Mouse (Mus musculus) yolk sac, embryonic 10.5 days (tissue): ENCODE results near the gene Ankar.

Experiments
- DNase-seq: peaks from one replicate; pipeline ENCODE4 v3.0.0-alpha.2; 2017; ENCODE audit warnings: low spot score

Gene Ankar

DNA sequence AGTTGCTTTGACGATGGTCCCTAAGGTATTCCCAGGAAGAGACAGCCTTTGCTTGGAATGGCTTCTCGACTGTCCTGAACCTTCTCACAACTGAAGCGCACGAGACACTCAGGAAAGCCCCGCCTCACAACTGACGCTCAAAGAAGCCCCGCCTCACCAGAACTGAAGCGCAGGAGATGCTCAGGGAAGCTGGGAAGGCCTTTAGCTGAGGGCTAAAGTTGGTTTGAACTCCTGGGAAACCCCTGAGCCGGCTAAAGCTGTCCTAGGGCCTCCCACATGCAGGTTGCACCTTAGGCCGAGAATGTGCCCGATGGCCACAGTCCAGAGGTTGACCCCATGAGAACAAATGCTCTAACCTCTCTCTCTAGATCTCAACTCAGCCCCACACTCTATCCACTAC, at the start of gene Ankar:
TSS of gene Ankar (minus strand) at position 101 of the 400 bp plus-strand sequence.
- no peak for DNase-seq

DNA sequence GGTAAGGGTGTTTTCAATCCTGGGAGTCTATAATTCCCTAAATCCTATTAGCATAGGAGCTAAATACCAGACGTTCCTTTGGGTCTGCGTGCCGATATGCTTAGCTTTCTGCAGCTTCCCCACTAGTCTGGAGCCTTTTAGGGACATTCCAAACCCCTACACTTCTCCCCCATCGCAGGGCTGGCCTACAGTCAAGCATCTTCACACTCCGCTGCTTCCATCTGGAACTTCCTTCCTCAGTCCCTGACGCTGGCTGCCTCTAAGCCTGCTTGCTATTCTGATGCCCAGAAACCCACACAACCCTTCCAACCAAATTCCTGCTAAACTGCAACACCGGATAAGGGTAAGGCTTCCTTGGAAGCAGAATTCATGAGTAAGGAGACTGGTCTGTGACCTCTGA, 46.0 kb upstream of the Ankar start:
- no peak for DNase-seq

DNA sequence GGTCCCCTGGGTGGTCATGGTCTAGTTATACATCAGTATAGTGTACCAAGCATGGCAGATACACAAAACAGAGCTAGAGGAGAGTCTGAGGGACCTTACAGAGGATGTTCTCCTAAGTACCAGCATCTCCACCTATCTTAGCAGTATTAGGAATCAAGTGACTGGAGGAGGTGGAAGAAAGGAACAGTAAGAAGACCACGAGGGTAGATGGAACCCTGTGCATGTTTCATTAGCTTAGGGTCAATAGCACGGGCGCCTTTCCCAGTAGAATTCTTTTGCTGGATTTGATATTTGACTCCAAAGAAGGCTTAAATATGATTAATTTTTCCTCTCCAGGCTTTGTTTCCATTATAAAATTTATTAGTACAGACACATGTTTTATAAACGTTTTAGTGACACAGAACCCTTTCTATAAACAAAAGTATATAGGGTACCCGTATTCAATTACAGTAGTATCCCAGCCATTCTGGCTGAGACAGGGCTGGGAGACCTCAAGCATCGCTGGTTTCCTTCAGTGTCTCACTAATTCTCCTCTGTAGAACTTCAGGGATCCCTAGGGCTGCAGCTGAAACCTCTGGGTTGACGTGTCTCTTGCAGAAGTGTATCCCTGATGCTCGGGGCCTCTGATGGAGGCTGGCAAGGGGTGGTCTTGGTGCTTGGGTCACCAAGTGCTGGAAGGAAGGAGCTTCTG, 44.6 kb upstream of the Ankar start:
- no peak for DNase-seq

DNA sequence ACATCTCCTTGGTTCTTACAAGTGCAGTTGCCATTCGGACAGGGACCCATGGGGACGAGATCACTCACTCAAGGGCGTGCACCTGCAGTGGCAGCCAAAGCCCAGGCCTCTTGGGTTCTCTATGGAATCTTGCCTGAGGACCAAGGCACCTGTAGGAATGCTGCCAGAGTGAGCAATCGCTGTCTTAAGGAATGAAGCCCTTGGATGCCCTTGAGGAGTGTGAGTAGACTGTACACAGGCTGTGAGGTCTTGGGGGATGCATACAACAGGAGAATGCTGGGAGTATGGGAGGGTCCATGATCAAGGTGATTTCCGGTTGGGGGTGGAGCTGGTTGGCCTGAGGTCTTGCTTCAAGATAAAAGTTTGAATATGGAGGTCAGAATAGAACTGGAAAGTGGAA, 41.0 kb upstream of the Ankar start:
- DNase-seq, result no peak

DNA sequence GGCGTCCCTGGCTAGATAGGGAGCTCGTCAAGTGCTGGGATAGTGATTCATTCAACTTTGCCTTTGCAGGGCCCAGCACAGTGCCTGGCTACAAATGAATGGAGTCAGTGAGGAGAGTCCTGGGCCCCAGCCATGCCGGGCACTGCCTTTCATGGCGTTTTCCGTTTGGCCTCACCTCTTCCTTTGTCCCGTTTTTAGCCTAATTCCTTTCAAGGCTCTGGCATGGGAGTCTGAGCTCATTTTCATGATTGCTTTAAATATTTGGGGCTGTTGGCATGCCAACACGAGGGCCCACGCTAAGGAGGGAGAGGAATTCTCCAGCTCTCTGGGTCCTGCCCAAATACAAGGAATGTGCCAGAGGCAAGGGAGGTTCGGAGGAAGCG, 39.3 kb upstream of the Ankar start:
- DNase-seq, result no peak

DNA sequence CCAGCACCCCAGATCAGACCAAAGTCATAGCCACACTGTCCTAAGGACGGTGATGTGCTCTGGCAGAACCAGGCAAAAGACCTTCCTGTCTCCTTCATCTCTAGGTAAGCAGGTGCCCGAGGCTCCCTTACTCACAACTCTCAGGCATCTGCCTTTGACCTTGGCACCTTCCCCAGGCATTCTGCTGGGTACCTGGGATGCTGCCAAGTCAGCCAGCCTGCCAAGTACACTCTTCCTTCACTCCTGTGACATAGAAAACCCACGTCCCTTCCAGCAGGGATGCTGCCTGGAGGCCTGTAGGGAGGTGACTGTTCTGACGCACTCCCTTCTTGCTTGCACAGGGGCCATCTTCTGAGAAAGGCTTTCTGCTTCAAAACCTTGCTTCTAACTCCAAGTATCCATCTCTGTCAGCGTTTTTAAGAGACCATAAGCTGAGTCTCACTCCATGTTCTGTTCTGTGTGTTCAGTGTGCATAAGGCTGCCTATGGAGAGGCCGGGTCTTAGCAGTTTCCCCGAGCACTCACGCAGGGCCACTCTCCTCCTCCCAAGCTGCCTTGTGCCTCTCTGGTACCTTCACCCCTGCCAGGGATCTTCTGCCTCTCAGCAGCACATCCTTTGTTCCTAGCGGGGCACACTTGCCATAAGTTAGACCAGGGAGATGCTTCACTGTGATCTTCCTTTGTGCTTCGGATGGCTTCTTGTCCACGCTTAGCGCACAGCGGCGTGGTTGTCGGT, 38.7 kb upstream of the Ankar start:
- DNase-seq, result no peak

DNA sequence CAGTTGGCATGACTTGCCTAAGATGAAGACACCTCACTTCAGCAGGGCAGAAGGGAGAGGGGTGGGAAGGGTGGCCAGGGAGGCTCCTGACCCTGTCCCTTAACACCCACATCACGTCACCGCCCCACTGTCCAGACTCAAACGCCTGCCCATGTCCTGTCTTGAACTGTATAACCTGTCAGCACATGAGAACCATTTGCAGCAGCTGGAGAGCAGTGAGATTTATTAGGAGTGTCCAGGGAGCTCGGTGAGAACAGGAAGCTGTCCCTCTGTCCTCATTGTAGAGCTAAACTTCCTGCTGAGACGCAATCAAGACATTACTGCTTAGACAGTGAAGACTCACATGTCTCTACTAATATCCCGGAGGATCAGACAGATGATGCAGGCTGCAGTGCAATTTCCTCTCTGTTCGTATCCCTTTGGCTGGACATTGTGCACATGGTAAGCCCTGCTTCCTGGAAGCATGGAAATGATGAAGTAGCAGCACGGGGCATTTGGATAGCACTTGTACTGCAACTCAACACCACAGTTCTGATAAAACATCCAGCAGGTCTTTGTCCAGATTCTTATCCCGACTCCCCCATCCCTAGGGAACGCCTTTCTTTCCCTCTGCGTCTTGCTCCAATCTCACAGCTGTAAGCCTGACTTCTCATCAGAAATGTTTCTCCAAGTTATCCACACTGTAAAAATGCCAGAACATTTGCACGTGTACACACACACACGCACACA, 36.2 kb upstream of the Ankar start:
- DNase-seq, result no peak

DNA sequence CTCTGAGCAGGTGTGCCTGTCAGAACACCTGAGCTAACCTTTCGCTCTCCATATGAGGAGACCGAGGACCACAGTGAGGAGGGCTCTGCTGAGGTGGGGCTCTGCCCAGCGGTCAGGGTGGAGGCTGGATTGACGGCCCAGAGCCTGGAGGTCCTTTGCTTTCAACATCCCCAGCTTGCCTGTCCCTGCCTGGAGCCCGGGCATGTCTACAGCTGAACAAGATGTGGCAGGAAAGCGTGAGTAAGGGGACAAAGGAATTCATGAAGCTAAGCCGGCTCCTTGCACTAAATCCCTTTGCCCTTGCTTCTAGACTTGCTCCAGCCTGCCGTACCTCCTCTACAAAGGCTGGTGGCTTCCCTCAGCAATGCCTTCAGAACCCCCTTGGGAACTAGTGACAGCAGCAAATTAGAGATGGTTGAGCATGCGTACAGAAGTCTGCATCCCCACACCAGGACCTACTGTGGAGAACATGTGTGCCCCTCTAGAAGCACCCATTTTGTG, 32.9 kb upstream of the Ankar start:
- DNase-seq, result no peak

DNA sequence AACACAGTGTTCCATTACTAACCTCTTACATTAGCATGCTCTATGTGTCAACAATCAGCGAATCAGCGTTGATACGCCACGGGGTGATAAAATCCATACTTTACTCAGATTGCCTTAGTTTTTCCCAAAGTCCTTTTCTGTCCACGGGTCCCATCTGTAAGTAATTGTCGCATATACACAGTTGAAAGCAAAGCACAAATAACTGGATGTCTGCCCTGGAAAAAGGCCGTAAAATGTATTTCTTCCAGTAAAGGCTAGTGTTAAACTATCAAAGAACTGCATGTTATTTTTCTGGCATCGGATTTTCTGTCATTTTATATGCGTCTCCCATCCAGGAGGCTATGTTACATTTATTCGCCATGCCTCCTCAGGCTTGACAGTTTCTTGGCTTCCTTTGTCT, 29.7 kb upstream of the Ankar start:
- no peak for DNase-seq

DNA sequence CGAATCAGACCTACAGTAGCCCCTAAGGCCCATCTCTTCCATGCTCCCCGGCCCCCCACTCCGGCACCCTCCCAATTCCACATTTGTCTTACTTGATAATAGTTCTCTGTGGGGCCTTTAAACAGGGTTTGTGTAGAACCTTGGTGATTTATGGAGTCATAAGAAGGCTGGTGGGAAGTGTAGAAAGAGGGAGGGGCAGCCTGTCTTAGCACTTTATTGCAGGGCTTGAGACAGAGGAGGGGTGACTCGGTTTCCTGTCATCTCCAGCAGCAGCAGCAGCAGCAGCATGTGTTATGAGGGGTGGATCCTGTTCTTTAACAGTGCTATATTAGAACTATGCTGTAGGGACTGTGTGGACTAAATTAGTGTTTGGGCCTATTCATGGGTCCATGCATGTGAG, 28.4 kb upstream of the Ankar start:
- no peak for DNase-seq

DNA sequence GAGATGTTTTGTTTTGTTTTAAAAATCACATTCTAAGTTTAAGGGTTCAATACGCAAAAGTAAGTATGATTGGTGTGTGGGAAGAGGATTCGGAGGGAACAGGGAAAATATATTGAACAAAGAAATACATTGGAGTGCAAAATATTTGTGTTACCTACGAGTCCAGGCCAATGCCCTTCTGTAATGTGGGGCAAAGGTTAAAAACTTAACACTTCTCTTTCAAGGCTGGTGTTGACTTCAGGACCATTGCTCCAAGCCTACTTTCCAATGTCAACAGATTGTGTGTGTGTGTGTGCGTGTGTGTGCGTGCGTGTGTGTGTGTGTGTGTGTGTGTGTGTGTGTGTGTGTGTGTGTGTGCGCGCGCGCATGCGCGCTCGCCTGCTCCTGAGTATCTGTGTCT, 25.6 kb upstream of the Ankar start:
- DNase-seq, result no peak

DNA sequence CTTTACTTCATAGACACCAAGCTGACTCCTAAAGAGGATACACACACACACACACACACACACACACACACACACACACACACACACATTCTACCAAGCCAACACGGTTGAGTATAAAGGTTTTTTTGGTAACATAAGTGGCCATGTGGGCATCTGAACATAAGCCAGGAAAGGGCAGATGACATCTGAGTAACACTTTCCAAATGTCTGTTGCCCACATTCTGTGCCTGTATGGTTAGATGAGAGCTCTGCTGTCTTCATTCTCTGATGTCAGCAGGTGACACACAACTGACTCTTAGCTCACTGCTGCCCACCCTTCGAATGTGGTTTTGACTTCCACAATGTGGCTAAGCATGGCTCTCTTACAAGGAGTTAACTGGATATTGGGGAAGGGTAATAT, 24.0 kb upstream of the Ankar start:
- DNase-seq, result no peak

DNA sequence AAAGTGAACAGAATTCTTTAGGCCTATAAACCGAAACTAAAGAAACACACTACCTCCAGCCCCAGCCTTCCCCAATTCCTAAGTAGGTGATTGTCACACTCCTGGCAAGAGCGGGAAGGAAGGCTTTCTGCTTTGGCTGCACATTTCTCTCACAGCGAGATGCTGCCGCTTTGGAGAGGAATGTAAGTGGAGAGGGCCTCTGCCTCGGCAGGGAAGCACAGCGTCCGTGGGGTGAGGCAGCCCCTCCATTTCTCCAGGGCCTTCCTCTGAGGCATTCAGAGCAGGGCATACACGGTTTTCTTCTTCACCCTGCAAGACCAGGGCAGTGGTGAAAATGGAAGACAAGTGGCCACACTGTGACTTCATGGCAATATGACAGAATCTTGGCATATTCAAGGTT, 22.3 kb upstream of the Ankar start:
- no peak for DNase-seq

DNA sequence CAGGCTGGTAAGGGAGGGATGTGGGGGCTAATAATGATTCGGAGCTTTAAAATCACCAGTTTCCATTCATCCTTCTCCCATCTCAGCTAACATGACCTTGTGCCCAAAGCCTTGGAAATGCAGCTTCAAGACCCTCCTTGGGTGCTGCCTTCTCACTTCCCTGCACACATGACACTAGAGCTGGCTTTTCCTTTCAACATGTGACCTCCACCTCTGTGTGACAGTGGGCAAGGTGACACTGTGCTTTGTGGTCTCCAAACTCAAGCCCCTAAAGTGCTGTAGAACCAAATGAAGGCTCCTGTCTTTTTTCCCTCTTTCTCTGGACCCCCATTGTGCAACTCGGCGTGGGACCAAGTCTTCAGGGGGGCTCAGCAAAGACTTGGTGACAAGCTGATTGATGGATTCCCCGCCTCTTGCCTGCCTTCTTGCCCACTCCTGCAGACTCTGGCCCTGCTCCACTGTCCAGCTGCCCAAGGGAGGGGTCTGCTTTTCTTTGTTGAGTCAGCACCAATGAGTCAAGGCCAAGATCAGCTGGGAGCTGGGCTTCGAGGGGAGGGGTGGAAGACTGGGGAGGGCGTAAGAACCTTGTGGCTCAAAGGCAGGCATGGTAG, 19.8 kb upstream of the Ankar start:
- DNase-seq, result no peak

DNA sequence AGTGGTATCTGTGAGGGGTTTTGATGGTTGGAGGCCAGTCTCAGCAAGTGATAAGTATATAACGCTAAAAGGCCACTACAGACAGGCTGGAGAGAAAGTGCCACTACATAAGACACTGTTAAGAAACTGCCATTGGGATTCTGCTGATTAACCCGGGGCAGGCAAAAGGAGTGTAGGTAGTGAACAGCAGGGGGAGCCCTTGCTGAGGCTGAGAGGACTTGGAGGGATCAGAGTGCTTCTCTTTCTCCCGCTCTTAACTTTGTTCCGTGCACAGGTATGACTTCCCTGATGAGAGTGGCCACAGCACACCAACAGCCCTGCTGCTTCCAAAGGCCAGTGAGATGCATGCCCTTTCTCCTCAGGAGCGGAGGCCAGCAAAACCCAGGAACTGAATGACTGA, 18.5 kb upstream of the Ankar start:
- DNase-seq, result peak; percentile 55

DNA sequence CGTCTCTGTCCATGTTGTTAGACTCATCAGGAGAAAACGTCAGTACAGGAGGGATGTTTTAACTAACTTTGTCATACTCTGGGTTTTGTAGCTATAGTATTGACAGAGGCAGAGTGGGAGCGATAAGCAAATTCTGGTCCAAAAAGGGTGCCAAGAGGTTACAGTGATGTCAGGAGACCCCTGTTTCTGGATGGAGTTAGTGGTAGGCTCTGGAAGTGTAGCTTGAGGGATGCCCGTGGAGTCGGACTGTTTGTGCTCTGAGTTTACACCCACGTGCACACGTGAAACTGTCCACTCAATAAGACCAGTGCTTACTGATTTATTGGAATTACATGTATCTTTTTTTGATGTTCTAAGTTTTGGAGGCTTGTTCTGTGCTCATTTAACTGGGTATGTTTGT, 17.2 kb upstream of the Ankar start:
- DNase-seq, result no peak

DNA sequence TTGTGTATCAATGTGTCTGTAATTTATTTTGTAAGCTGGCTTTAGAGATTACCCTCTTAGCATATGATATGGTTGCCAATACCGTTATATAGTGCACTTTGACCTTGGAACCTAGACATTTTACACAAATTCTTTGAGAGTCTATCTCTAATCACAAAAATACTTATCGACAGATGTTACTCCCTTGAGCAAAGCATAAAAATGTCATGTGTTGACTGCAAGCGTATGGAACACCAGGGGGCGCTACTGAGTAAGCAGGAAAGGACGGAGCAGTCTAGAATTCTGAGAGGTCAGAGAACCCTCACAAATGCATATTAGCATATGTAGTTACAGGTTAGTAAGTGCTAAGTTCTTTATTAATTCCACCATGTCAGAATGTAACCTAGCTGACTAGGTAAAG, 16.5 kb upstream of the Ankar start:
- peak; percentile 55 for DNase-seq

DNA sequence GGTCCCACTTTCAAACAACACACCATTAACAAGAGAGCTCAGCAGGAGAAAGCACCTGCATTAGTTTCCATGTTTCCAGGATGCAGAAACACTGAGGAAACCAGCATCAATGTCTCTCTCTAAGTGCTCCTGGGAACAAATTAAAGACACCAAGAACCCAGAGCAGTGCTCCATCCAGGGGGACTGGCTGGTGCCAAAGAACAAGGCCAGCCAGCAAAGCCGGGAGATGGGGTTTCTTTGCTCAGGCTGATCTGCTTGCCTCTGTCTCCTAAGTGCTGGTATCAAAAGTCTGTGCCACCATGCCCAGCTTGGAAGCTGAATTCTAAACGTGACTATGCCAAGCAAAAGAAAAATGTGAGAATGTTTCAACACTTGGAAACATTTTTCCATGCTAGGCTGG, 16.0 kb upstream of the Ankar start:
- DNase-seq, result no peak

DNA sequence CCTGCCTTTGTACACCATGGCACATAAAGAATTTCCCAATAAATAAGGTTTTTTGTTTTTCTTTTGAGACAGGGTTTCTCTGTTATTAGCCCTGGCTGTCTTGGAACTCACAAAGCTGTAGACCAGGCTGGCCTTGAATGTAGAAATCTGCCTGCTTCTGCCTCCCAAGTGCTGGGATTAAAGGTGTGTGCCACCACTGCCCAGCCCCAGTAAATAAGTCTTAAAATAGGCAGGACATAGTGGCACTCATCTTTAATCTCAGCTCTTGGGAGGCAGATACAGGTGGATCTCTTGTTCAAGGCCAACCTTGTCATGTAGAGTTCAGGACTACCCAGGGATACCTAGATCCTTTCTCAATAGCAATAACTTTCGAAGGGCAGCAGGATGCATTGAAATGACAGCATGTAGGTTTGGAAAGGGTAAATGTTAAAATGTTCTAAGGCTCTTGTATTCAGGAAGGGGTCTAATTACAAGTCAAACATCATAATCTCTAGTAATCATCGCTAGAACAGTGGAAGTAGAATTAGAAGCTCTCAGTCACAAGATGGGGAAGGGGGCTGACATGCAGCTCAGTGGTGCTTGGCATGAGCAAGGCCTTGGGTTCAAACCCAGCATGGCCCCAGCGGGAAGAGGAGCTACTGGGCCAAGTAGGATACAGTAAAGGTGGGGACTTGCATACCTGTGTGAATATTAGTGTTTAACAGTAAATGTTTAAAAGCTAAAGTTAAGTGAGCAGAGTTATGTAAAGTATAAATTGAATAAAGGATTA, 15.4 kb upstream of the Ankar start:
- no peak for DNase-seq

DNA sequence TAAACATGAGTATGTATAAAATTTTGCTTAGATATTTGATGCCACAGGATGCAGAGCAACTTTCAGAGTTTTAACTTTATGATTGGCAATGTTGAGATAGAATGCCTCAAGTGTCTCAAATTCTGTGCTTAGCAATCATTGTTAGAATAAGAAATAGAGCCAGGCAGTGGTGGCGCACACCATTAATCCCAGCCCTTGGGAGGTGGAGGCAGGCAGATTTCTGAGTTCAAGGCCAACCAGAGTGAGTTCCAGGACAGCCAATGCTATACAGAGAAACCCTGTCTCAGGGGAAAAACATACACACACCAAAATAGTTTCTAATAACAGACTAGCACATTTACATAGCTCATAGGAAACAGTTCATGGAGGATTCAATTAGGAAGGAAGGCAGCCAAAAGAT, 14.7 kb upstream of the Ankar start:
- DNase-seq, result no peak

DNA sequence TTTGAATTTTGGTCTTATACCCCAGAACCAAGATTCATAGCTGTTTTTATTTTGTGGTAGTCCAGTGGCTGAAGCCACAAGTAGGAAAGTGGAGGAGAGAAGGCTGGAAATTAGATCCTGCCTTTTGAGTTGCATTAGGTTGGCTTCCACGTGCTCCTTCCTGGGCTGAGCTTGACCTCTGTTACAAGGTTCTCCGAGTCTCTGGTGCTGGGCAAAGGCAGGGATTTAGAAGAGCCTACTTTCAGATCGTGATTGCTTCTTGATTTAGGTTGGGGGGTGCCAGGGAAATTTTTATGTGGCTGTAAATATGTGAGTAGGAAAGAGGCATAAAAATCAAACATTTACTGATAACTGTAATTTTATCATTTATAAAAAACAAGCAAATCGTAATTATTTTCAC, 14.2 kb upstream of the Ankar start:
- no peak for DNase-seq

DNA sequence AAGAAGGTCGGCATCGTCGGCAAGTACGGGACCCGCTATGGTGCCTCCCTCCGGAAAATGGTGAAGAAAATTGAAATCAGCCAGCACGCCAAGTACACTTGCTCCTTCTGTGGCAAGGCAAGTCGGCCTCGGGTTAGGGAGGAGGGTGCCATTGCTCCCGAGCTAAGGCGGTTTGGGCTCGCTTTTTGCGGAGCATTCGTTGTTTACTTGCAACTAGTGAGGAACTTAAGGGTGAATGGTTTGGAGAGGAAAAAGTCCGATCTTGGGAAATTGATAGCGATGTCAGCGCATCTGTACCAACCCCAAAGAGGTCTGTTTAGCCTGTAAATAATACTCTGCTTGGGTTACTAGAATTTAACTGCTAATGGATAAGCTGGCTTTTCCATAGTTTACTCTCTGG, 11.3 kb upstream of the Ankar start:
- no peak for DNase-seq
